Mouse (Mus musculus) E14TG2a.4 (cell line): Measurements from ENCODE around the gene Gcnt2.
"Not testable (repeated sequence)": the region's sequence is repeated elsewhere in the genome, so short reads cannot be mapped to it uniquely, and the experiment has no call there.

Source experiments
- CTCF ChIP-seq: conservative IDR thresholded peaks from 2 replicates; pipeline ENCODE4 v1.5.1; 2014; ENCODE audit warnings: low read length
- POU5F1 ChIP-seq: IDR thresholded peaks from 2 replicates; pipeline ENCODE4 v1.6.1; 2014; ENCODE audit warnings: low read length, borderline replicate concordance

- not testable (repeated sequence) for TF ChIP-seq CTCF, POU5F1
Observed at GRCm38 (mm10) chr13:40998537-40998936, 139.0 kb downstream of the Gcnt2 start.
